Mouse (Mus musculus) liver, adult 2 months (tissue): Measurements from ENCODE around the gene Gm28051.

ENCODE experiments used
- CTCF ChIP-seq: fragments of 200-500 bp; IDR thresholded peaks from 2 replicates; pipeline ENCODE4 v1.5.1; 2011; ENCODE audit warnings: low read depth, low read length, control low read depth
- POLR2A ChIP-seq: fragments of 200-500 bp; IDR thresholded peaks from 2 replicates; pipeline ENCODE4 v1.6.1; 2011; ENCODE audit warnings: low read length, control low read depth; ENCODE audit not compliant: insufficient read depth; ENCODE audit errors: extremely low read depth

DNA sequence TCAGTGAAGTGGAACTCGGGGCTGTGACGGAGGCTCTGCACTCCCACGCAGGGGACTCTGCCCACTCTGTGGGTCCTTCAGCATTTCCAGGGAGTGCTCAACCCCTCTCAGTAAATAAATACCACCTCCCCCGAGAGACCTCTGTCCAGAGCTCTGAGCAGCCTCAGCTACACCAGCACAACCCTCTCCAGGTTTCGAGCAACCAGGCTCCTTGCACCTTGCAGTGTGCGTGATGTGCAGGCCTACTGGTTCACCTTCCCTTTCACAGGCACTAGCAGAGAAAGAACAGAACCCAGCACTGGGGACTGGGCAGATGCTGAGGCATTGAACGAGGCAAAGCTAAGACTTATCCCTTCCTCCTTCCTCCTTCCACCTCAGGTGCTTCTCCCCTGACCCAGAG, 60.2 kb downstream of the Gm28051 start:
- TF ChIP-seq CTCF (no peak), POLR2A (no peak)
